Mouse (Mus musculus) G1E (cell line): Measurements from ENCODE around the gene Olfr285. TPM values are rescaled to one million over a fixed set of nuclear protein-coding genes. Genes with fewer than 3 reads are reported as not detected.

ENCODE experiments used
- ATAC-seq: 2 replicates; pipeline ENCODE4 v1.8.0; 2016; ENCODE audit warnings: mild to moderate bottlenecking; ENCODE audit not compliant: insufficient number of reproducible peaks, poor library complexity, low FRiP score, severe bottlenecking; ENCODE audit errors: extremely low read depth
- DNase-seq: peaks from one replicate; pipeline ENCODE4 v3.0.0; 2012; ENCODE audit warnings: low spot score
- H3K27me3 ChIP-seq: 2 replicates; pipeline ENCODE4 v1.6.1; 2012; ENCODE audit warnings: mild to moderate bottlenecking, low read length, inconsistent platforms; ENCODE audit not compliant: insufficient read depth
- H3K36me3 ChIP-seq: replicated peaks from 2 replicates; pipeline ENCODE3; 2012; ENCODE audit warnings: mild to moderate bottlenecking, inconsistent platforms
- H3K4me1 ChIP-seq: 2 replicates; pipeline ENCODE4 v1.6.1; 2012; ENCODE audit warnings: low read depth, low read length, inconsistent platforms, mixed read lengths; ENCODE audit not compliant: insufficient read depth
- H3K4me3 ChIP-seq: 2 replicates; pipeline ENCODE4 v1.5.1; 2012; ENCODE audit warnings: low read depth, mild to moderate bottlenecking, inconsistent platforms, low read length, moderate library complexity, mixed read lengths
- H3K9me3 ChIP-seq: replicated peaks from 2 replicates; pipeline ENCODE4 v1.6.1; 2012; ENCODE audit warnings: inconsistent platforms
- CTCF ChIP-seq: IDR thresholded peaks from 2 replicates; pipeline ENCODE4 v1.5.1; 2012; ENCODE audit warnings: low read depth, low read length, inconsistent platforms, mixed read lengths
- GATA1 ChIP-seq: IDR thresholded peaks from 2 replicates; pipeline ENCODE4 v1.6.1; 2012; ENCODE audit warnings: borderline replicate concordance, low read length, inconsistent platforms, mixed read lengths
- GATA2 ChIP-seq: IDR thresholded peaks from 2 replicates; pipeline ENCODE4 v1.6.1; 2012; ENCODE audit warnings: low read depth, low read length, inconsistent platforms, borderline replicate concordance
- POLR2AphosphoS5 ChIP-seq: IDR thresholded peaks from 2 replicates; pipeline ENCODE4 v1.6.1; 2012; ENCODE audit warnings: low read depth, low read length, inconsistent platforms; ENCODE audit not compliant: insufficient replicate concordance
- TAL1 ChIP-seq: conservative IDR thresholded peaks from 2 replicates; pipeline ENCODE4 v1.6.1; 2012; ENCODE audit warnings: low read depth, low read length, inconsistent platforms, mixed read lengths
- polyA plus RNA-seq: library from polyadenylated mRNA; stranded (reverse); fragments of >175 nt; gene quantifications from 2 replicates; pipeline ENCODE4 v1.2.3, GENCODE M21; 2012
- total RNA-seq, 2 experiments: library from RNA; stranded (forward) in 1 of 2; stranded (reverse) in 1 of 2; fragments of 200-1000 nt in 1 of 2; fragments of >200 nt in 1 of 2; fragmentation: Nextera tagmentation in 1 of 2; gene quantifications; 2 replicates each; pipeline ENCODE4 v1.2.3; 2014 to 2017

The Olfr285 gene
- total and polyA plus RNA-seq, 3 experiments = 0.05 TPM; not detected in 2

- Histone ChIP-seq H3K4me1 (no peaks in the 10 kb centered on the region; the same call in 1 of the 2 replicates), H3K36me3 (no peaks in the 10 kb centered on the region), H3K9me3 (no peaks in the 10 kb centered on the region), H3K4me3 (no peak overlapping the region), H3K27me3 (peaks cover 4% of the 10 kb centered on the region; the same call in 1 of the 2 replicates)
- ATAC-seq (no peak), DNase-seq (no peak)
- no peak for TF ChIP-seq CTCF
- TF ChIP-seq TAL1 = no peak
- TF ChIP-seq POLR2AphosphoS5 = no peak
- TF ChIP-seq GATA2 = no peak
- no peak for TF ChIP-seq GATA1
Measured at GRCm38 (mm10) chr15:98286418-98286817, 30.7 kb downstream of the Olfr285 start.

Other genes starting within 250 kb of the Olfr285 start
- gene Pfkm, start 224.8 kb downstream of the Olfr285 start, total RNA-seq (2014; fragmentation: Nextera tagmentation) = 9.0 and 13.5 TPM in 2 replicates
- gene Pfkm, start 224.8 kb downstream of the Olfr285 start, total RNA-seq (2017) = 42.7 and 48.1 TPM in 2 replicates
- 10.2 and 13.3 TPM in 2 replicates for gene Pfkm, start 224.8 kb downstream of the Olfr285 start, polyA plus RNA-seq
- gene Senp1, start 223.6 kb downstream of the Olfr285 start, total RNA-seq (2014; fragmentation: Nextera tagmentation) = 61.3 and 71.2 TPM in 2 replicates
- 44.4 and 55.5 TPM in 2 replicates for gene Senp1, start 223.6 kb downstream of the Olfr285 start, total RNA-seq (2017)
- gene Senp1, start 223.6 kb downstream of the Olfr285 start, polyA plus RNA-seq = 17.1 and 18.8 TPM in 2 replicates
- 30.4 and 32.2 TPM in 2 replicates for gene Asb8, start 151.7 kb downstream of the Olfr285 start, total RNA-seq (2014; fragmentation: Nextera tagmentation)
- gene Asb8, start 151.7 kb downstream of the Olfr285 start, total RNA-seq (2017) = 27.2 and 37.5 TPM in 2 replicates
- 4.2 and 5.1 TPM in 2 replicates for gene Asb8, start 151.7 kb downstream of the Olfr285 start, polyA plus RNA-seq
- gene Ccdc184, start 150.2 kb downstream of the Olfr285 start, total RNA-seq (2014; fragmentation: Nextera tagmentation) = not detected in 2 replicates
- not detected in 2 replicates for gene Ccdc184, start 150.2 kb downstream of the Olfr285 start, total RNA-seq (2017)
- not detected in 2 replicates for gene Ccdc184, start 150.2 kb downstream of the Olfr285 start, polyA plus RNA-seq
- not detected in 2 replicates for gene Olfr288, start 121.8 kb downstream of the Olfr285 start, total RNA-seq (2014; fragmentation: Nextera tagmentation)
- not detected in 2 replicates for gene Olfr288, start 121.8 kb downstream of the Olfr285 start, total RNA-seq (2017)
- gene Olfr288, start 121.8 kb downstream of the Olfr285 start, polyA plus RNA-seq = not detected in 2 replicates
- not detected in 2 replicates for gene Gm44579, start 96.4 kb downstream of the Olfr285 start, total RNA-seq (2014; fragmentation: Nextera tagmentation)
- 0.22 TPM in 1 of 2 replicates, not detected in the other for gene Gm44579, start 96.4 kb downstream of the Olfr285 start, total RNA-seq (2017)
- gene Gm44579, start 96.4 kb downstream of the Olfr285 start, polyA plus RNA-seq = not detected in 2 replicates
- not detected in 2 replicates for gene Olfr287, start 96.3 kb downstream of the Olfr285 start, total RNA-seq (2014; fragmentation: Nextera tagmentation)
- gene Olfr287, start 96.3 kb downstream of the Olfr285 start, total RNA-seq (2017) = not detected in 2 replicates
- not detected in 2 replicates for gene Olfr287, start 96.3 kb downstream of the Olfr285 start, polyA plus RNA-seq
- gene Olfr286, start 82.9 kb downstream of the Olfr285 start, total RNA-seq (2014; fragmentation: Nextera tagmentation) = not detected in 2 replicates
- 0.11 and 0.12 TPM in 2 replicates for gene Olfr286, start 82.9 kb downstream of the Olfr285 start, total RNA-seq (2017)
- not detected in 2 replicates for gene Olfr286, start 82.9 kb downstream of the Olfr285 start, polyA plus RNA-seq
- gene H1fnt, start 60.1 kb downstream of the Olfr285 start, total RNA-seq (2014; fragmentation: Nextera tagmentation) = not detected in 2 replicates
- gene H1fnt, start 60.1 kb downstream of the Olfr285 start, total RNA-seq (2017) = not detected in 2 replicates
- gene H1fnt, start 60.1 kb downstream of the Olfr285 start, polyA plus RNA-seq = not detected in 2 replicates
- gene Zfp641, start 21.2 kb downstream of the Olfr285 start, total RNA-seq (2014; fragmentation: Nextera tagmentation) = not detected in 2 replicates
- 0.05 TPM in 1 of 2 replicates, not detected in the other for gene Zfp641, start 21.2 kb downstream of the Olfr285 start, total RNA-seq (2017)
- not detected in 2 replicates for gene Zfp641, start 21.2 kb downstream of the Olfr285 start, polyA plus RNA-seq
- gene Olfr284, start 23.6 kb upstream of the Olfr285 start, total RNA-seq (2014; fragmentation: Nextera tagmentation) = not detected in 2 replicates
- not detected in 2 replicates for gene Olfr284, start 23.6 kb upstream of the Olfr285 start, total RNA-seq (2017)
- gene Olfr284, start 23.6 kb upstream of the Olfr285 start, polyA plus RNA-seq = not detected in 2 replicates
- gene Olfr283, start 63.6 kb upstream of the Olfr285 start, total RNA-seq (2014; fragmentation: Nextera tagmentation) = not detected in 2 replicates
- not detected in 2 replicates for gene Olfr283, start 63.6 kb upstream of the Olfr285 start, total RNA-seq (2017)
- not detected in 2 replicates for gene Olfr283, start 63.6 kb upstream of the Olfr285 start, polyA plus RNA-seq
- not detected in 2 replicates for gene Olfr282, start 113.9 kb upstream of the Olfr285 start, total RNA-seq (2014; fragmentation: Nextera tagmentation)
- gene Olfr282, start 113.9 kb upstream of the Olfr285 start, total RNA-seq (2017) = 0.12 TPM in 1 of 2 replicates, not detected in the other
- gene Olfr282, start 113.9 kb upstream of the Olfr285 start, polyA plus RNA-seq = not detected in 2 replicates
- not detected in 2 replicates for gene Olfr281, start 135.2 kb upstream of the Olfr285 start, total RNA-seq (2014; fragmentation: Nextera tagmentation)
- 0.11 and 0.17 TPM in 2 replicates for gene Olfr281, start 135.2 kb upstream of the Olfr285 start, total RNA-seq (2017)
- gene Olfr281, start 135.2 kb upstream of the Olfr285 start, polyA plus RNA-seq = not detected in 2 replicates
- not detected in 2 replicates for gene OR5BS1P, start 152.5 kb upstream of the Olfr285 start, total RNA-seq (2014; fragmentation: Nextera tagmentation)
- 0.06 and 0.11 TPM in 2 replicates for gene OR5BS1P, start 152.5 kb upstream of the Olfr285 start, total RNA-seq (2017)
- not detected in 2 replicates for gene OR5BS1P, start 152.5 kb upstream of the Olfr285 start, polyA plus RNA-seq
- not detected in 2 replicates for gene Lalba, start 165.4 kb upstream of the Olfr285 start, total RNA-seq (2014; fragmentation: Nextera tagmentation)
- gene Lalba, start 165.4 kb upstream of the Olfr285 start, total RNA-seq (2017) = not detected in 2 replicates
- gene Lalba, start 165.4 kb upstream of the Olfr285 start, polyA plus RNA-seq = not detected in 2 replicates
- gene Olfr279, start 175.0 kb upstream of the Olfr285 start, total RNA-seq (2014; fragmentation: Nextera tagmentation) = not detected in 2 replicates
- gene Olfr279, start 175.0 kb upstream of the Olfr285 start, total RNA-seq (2017) = 0.11 and 0.17 TPM in 2 replicates
- gene Olfr279, start 175.0 kb upstream of the Olfr285 start, polyA plus RNA-seq = not detected in 2 replicates
- gene Kansl2, start 216.9 kb upstream of the Olfr285 start, total RNA-seq (2014; fragmentation: Nextera tagmentation) = 26.9 and 39.8 TPM in 2 replicates
- gene Kansl2, start 216.9 kb upstream of the Olfr285 start, total RNA-seq (2017) = 49.1 and 50.4 TPM in 2 replicates
- gene Kansl2, start 216.9 kb upstream of the Olfr285 start, polyA plus RNA-seq = 44.3 and 52.5 TPM in 2 replicates